Mouse (Mus musculus) bone marrow macrophage, adult 2 months (primary cell): ENCODE results near the gene Rad51b. TPM values are rescaled to one million over a fixed set of nuclear protein-coding genes. Genes with fewer than 3 reads are reported as not detected.

Experiments
- H3K27ac ChIP-seq: 2 replicates; pipeline ENCODE4 v1.5.1; 2012; ENCODE audit warnings: low read depth, low read length; ENCODE audit not compliant: insufficient read depth
- H3K4me1 ChIP-seq: 2 replicates; pipeline ENCODE4 v1.6.1; 2012; ENCODE audit warnings: low read length; ENCODE audit not compliant: control insufficient read depth, insufficient read depth
- H3K4me3 ChIP-seq: 2 replicates; pipeline ENCODE4 v1.5.1; 2012; ENCODE audit warnings: mild to moderate bottlenecking, low read length, moderate library complexity; ENCODE audit not compliant: insufficient read depth
- CTCF ChIP-seq: IDR thresholded peaks from 2 replicates; pipeline ENCODE4 v1.5.1; 2012; ENCODE audit warnings: low read depth, mild to moderate bottlenecking, low read length, moderate library complexity
- POLR2A ChIP-seq: IDR thresholded peaks from 2 replicates; pipeline ENCODE4 v1.6.1; 2012; ENCODE audit warnings: mild to moderate bottlenecking, low read depth, low read length, borderline replicate concordance
- polyA plus RNA-seq: library from polyadenylated mRNA; stranded (reverse); fragments of >200 nt; gene quantifications from 2 replicates; pipeline ENCODE4 v1.2.4, GENCODE M21; 2012; ENCODE audit not compliant: missing spikeins, insufficient read depth, insufficient read length

Rad51b gene
- polyA plus RNA-seq, 1 experiment, result 2.8 TPM

DNA sequence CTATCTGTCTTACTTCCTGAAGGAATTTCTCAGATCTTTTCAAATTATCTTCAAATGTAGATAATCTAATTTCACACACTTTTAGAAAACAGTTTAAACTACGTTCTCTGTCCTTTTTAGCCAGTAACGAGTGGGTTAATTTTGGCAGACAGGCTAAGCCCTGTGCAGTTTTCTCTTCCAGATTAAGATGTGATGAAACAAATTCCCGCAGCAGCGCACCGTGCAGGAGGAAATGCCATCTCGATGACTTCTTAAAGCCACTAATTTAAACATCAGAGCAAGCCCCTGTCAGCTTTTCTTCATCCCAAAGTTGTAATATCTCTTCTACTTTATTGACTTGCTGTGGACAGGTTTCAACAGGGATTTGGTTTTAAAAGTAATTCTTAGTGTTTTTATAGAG is 123.5 kb downstream of the Rad51b start:
- H3K4me3 ChIP-seq, result no peak overlapping the region
- no peak for TF ChIP-seq POLR2A
- TF ChIP-seq CTCF, result no peak
- H3K4me1 ChIP-seq, result no peaks in the 10 kb centered on the region
- H3K27ac ChIP-seq, result no peak overlapping the region

DNA sequence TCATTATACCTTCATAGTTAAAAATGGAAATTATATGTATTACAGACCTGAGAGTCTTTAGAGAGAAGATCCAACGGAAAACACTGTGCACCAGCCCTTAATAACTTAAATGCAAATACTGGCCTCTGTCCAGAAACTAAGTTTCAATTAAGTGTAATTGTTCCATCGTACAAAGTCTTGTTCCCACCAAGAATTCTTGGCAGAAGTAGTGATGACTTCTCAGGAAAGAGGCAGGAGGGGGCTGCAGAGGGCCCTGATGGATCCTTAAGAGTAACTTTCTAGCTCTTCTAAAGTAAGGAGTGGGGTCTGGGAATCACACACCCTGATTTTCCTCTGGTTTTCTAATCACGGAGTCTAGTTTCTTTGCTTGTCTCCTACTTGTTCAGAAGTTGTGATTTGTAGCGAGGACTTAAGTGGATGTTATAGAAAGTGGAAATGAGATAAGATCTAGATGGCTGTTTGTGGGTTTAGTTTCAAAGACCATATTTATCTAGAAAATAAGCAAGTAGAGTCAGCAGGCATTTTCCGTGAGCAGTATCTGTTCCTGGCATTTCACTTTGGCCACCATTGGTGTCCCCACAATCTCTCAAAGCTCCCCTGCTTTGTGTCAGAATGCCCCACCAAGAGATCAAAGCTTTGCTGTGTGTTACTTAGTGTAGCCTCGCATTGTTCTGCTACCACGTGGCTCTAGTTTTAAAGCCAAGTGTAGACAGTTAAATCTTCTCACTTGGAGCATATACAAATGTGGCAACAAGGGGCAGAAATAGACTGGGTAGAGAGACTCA is 132.6 kb downstream of the Rad51b start:
- H3K27ac ChIP-seq, result no peak overlapping the region
- no peak for TF ChIP-seq CTCF
- no peak for TF ChIP-seq POLR2A
- peaks cover 4% of the 10 kb centered on the region; the same call in 1 of the 2 replicates for H3K4me1 ChIP-seq
- no peak overlapping the region for H3K4me3 ChIP-seq

DNA sequence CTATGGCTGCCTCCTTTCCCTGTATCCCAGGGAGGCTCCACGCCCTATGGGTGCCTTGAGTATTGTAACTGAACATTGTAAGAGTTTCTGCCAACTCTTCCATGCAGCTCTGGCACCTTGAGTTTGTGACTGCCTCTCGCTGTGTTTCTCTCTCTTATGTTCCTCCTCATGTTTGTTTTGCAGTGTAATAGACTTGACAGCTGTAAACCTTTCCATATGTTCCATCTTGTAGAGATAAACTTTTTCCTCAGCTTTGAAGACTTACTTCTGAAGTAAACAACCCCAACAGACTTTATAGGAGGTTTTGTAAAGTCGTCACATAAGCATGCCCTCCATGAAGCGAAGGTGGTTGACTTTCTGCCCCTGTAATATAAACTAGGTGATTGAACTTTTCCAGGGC is 134.1 kb downstream of the Rad51b start:
- no peak for TF ChIP-seq POLR2A
- TF ChIP-seq CTCF, result no peak
- Histone ChIP-seq H3K27ac (no peak overlapping the region), H3K4me3 (no peak overlapping the region), H3K4me1 (peaks cover 7% of the 10 kb centered on the region; the same call in 1 of the 2 replicates)

DNA sequence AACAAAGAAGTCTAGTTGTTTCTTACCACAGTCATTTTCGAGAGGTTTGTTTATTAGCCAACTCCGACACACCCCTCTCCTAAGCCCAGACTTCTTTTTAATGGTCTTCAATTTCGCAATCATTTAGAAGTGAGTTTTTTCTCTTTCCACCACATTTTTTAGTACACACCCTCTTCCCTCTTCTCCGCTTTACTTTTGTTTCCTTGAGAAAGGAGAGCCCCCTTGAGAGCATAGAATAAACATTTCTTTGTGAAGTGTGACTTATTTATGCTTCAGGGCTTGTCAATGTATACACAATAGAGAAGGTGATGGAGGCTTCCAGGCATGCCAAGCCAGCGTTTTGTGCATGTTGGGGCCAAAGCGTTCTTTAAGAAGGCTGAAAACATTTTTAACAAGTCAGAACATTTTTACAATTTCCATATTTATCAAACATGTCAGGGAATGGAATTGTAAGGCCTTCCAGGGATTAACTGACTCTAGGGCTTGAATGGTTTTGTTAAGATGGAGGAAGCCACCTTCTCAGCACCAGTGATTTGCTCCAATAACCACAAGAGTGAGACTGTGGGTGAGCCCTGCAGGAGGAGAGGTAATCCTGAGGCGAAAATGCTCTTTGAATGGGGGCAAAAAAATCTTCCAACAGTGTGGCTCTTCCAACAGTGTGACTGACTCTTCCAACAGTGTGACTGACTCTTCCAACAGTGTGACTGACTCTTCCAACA is 136.8 kb downstream of the Rad51b start:
- Histone ChIP-seq H3K4me3 (no peak overlapping the region), H3K27ac (no peak overlapping the region), H3K4me1 (peaks cover 7% of the 10 kb centered on the region; the same call in 1 of the 2 replicates)
- TF ChIP-seq CTCF (no peak), POLR2A (no peak)

DNA sequence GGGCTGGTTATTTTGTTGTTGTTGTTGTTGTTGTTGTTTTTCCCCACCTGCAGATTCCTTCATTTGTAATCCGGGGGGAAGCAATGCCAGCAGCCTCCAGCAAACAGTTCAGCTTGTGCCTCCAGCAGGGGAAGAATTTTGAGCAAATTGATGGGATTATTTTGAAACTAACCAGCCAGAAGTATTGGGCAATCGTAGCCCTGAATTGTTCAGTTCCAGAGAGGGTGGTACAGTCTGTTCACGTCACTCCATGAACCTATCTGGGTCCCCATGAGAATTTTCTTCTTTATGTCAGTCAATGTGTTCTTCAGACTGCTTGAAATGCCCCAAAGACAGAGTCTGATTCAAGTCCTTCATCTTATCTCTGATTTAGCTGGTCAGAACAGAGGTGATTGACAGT is 138.4 kb downstream of the Rad51b start:
- H3K4me1 ChIP-seq, result peaks cover 7% of the 10 kb centered on the region; the same call in 1 of the 2 replicates
- TF ChIP-seq POLR2A (no peak), CTCF (no peak)
- no peak overlapping the region for H3K27ac ChIP-seq
- no peak overlapping the region for H3K4me3 ChIP-seq

DNA sequence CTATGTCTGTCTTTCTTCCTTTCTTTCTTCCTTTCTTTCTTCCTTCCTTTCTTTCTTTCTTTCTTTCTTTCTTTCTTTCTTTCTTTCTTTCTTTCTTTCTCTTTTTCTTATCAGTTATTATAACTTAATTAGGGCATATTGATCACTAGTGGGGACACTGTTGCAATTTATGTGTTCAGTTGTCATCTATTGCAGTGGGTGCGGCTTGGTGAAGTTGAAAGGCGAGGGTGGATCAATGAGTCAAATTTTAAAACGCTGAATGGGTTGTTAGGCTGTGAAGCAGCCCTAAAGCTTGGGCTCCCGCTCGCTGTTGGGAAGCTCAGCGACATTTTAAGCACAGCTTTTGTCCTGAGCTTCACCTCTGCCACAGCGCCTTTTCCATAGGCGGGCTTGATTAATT is 139.0 kb downstream of the Rad51b start:
- Histone ChIP-seq H3K4me3 (no peak overlapping the region), H3K27ac (no peak overlapping the region), H3K4me1 (peaks cover 7% of the 10 kb centered on the region; the same call in 1 of the 2 replicates)
- TF ChIP-seq CTCF (no peak), POLR2A (no peak)

DNA sequence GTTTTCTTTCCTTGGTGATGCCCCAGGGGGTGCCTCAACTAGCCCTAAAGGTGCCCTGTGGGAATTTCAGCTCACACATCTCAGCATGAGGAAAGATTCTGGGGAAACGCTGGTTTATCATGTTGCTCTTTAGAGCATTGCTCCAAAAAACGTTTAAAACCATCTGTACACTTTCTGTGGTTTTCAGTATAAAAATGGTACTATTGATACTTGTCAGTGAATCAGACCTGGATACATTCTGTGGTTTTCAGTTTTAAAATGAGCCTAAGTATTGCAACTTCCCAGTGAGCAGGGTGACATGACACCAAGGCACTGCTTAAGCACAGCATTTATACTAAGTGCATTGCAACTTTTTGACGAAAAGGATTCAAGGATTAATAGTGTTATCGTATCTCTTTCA is 139.8 kb downstream of the Rad51b start:
- H3K4me1 ChIP-seq, result peaks cover 7% of the 10 kb centered on the region; the same call in 1 of the 2 replicates
- no peak overlapping the region for H3K4me3 ChIP-seq
- no peak overlapping the region for H3K27ac ChIP-seq
- no peak for TF ChIP-seq POLR2A
- TF ChIP-seq CTCF, result no peak

DNA sequence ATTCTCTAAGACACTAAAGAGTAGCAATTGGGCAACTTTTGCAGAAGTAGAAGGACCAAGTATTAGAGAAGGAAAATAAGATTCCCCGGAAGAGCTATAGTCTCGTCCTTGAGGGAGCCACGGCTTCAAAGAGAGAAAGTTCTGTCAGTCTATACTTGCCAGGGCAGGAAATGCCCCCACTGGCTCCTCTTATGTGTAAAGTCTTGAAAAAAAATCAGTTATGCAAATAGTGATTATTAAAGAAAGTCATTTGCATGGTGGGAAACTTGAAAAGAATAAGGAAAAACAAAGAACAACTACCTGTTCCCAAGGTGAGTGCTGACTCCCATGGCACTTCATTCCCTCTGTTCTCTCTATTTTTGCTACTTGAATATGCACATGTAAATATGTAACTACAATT is 140.5 kb downstream of the Rad51b start:
- Histone ChIP-seq H3K4me3 (no peak overlapping the region), H3K4me1 (peaks cover 8% of the 10 kb centered on the region), H3K27ac (no peak overlapping the region)
- TF ChIP-seq CTCF, result no peak
- TF ChIP-seq POLR2A, result no peak

DNA sequence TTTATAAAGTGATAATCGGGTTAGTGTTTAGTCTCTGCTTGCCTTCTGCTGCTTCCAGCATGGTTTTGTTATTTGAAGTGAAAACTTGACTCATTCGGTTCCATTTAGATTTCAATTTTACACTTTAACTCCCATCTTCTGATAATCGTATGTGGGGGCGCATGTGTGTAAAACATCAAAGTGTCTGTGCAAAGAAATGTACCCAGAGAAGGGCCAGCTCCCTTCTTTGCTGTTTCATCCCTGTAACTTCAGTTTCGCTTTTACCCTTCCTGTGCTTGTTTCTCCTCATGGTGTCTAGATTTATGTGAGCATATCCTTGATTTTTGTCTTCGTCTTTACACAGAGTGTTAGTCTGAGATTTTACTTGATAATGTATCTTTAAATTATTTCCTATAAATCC is 142.9 kb downstream of the Rad51b start:
- no peak overlapping the region for H3K4me3 ChIP-seq
- TF ChIP-seq CTCF (no peak), POLR2A (no peak)
- peaks cover 7% of the 10 kb centered on the region for H3K4me1 ChIP-seq
- H3K27ac ChIP-seq, result no peak overlapping the region
